Mouse (Mus musculus): Measurements from ENCODE around the gene Zfp46. TPM values are rescaled to one million over a fixed set of nuclear protein-coding genes. Genes with fewer than 3 reads are reported as not detected.

The Zfp46 gene
- 14.6 and 18.7 TPM in 2 replicates for polyA plus RNA-seq (2016; fragmentation: Nextera tagmentation; extraction: Ambion mirVana)

GRCm38 (mm10) chr4:136284455-136284854 lies at the start of gene Zfp46:
TSS of gene Zfp46 (plus strand) at chr4:136284683.
- peaks cover 4% of the 10 kb centered on the region; the same call in 1 of the 2 replicates for H3K9me3 ChIP-seq
- 39% methylated on average over 5 of the region's 5 CpGs for WGBS
- H3K27ac ChIP-seq = peak within 1 kb of the TSS; percentile 92
- peaks cover 9% of the 10 kb centered on the region for H3K27me3 ChIP-seq (ENCODE audit: insufficient read depth, poor library complexity, severe bottlenecking)
- H3K36me3 ChIP-seq = peaks cover 25% of the 10 kb centered on the region
- H3K4me3 ChIP-seq = peak within 1 kb of the TSS; percentile 76
- peaks cover 48% of the 10 kb centered on the region for H3K4me1 ChIP-seq
- DNase-seq (ENCODE audit: low spot score) = no peak

DNA sequence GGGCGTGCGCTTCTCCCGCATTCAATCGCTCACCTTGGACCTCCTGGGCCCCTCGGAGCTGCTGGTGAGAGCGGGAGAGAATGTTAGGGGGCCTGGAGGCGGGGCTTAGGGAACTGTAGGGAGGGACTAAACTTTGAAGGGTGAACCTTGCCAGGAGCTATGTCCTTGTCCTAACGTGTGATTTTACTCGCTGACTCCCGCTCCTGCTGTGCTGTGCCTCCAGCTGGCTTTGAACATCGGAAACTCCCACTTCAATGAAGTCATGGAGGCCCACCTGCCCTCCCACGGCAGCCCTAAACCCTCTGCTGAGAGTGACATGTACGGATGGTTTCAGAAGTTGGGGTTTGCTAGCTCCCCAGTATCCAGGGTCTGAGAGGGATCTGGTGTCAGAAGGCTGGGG lies 45.8 kb upstream of the Zfp46 start:
- DNase-seq (ENCODE audit: low spot score) = no peak
- Histone ChIP-seq H3K27ac (no peak overlapping the region), H3K4me3 (peak overlapping the region; percentile 33), H3K4me1 (peaks cover 33% of the 10 kb centered on the region), H3K36me3 (0 out of 2 replicates have a peak, but pooled peaks cover 10% of the 10 kb centered on the region), H3K9me3 (no peaks in the 10 kb centered on the region), H3K27me3 (ENCODE audit: insufficient read depth, poor library complexity, severe bottlenecking) (peaks cover 81% of the 10 kb centered on the region)
- WGBS = 11% methylated on average over 13 of the region's 13 CpGs

DNA sequence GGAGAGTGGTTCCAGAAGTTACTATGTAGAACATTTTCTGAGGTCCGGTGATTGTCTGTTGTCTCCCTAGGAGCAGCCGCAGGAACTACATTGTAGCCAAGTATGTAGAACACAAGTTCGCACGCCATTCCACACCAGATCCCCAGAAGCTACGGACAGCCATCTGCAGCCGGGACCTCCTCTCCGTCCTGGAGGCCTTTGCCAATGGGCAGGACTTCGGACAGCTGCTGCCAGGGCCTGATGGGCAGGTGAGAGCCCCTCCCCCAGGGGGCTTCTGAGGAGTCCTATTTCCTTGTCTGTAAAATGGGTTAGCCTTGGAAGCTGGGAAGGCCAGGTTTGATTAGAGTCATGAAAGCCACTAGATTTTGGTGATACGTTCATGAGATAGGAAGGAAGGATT lies 45.4 kb upstream of the Zfp46 start:
- Histone ChIP-seq H3K4me3 (no peak overlapping the region), H3K4me1 (peaks cover 34% of the 10 kb centered on the region), H3K27ac (no peak overlapping the region), H3K27me3 (ENCODE audit: insufficient read depth, poor library complexity, severe bottlenecking) (peaks cover 81% of the 10 kb centered on the region), H3K9me3 (no peaks in the 10 kb centered on the region), H3K36me3 (0 out of 2 replicates have a peak, but pooled peaks cover 9% of the 10 kb centered on the region)
- no peak for DNase-seq (ENCODE audit: low spot score)
- WGBS = 59% methylated on average over 9 of the region's 9 CpGs

DNA sequence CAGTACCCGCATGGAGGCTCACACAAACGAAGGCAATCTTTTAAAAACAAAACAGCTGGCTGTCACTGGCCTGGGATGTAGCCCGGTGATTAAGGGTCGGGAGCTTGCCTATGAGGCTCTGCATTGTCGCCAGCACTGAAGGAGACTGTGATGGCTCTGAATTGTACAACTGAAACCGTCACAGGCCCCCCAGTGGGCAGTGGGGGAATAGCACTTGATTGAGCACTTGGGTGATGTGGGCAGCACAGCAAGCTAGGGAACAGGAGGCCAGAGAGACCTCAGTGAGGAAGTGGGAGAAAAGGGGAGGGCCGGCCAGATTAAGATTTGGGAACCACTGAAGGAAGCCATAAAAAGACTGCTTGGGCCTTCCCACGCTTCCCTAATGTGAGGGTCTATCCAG lies 44.9 kb upstream of the Zfp46 start:
- 17% methylated on average over 8 of the region's 8 CpGs for WGBS
- H3K4me1 ChIP-seq = peaks cover 39% of the 10 kb centered on the region
- no peak overlapping the region for H3K4me3 ChIP-seq
- H3K36me3 ChIP-seq = 0 out of 2 replicates have a peak, but pooled peaks cover 6% of the 10 kb centered on the region
- peaks cover 80% of the 10 kb centered on the region for H3K27me3 ChIP-seq (ENCODE audit: insufficient read depth, poor library complexity, severe bottlenecking)
- no peaks in the 10 kb centered on the region for H3K9me3 ChIP-seq
- peak; percentile 87 for DNase-seq (ENCODE audit: low spot score)
- H3K27ac ChIP-seq = no peak overlapping the region

- Histone ChIP-seq H3K9me3 (no peaks in the 10 kb centered on the region), H3K27ac (no peak overlapping the region), H3K27me3 (ENCODE audit: insufficient read depth, poor library complexity, severe bottlenecking) (peaks cover 83% of the 10 kb centered on the region), H3K36me3 (0 out of 2 replicates have a peak, but pooled peaks cover 6% of the 10 kb centered on the region), H3K4me3 (no peak overlapping the region), H3K4me1 (peaks cover 44% of the 10 kb centered on the region)
- WGBS = 54% methylated on average over 14 of the region's 14 CpGs
- DNase-seq (ENCODE audit: low spot score) = no peak
These were observed 44.4 kb upstream of the Zfp46 start for GRCm38 (mm10) chr4:136240123-136240522.

GRCm38 (mm10) chr4:136240955-136241354 lies 43.5 kb upstream of the Zfp46 start:
- no peaks in the 10 kb centered on the region for H3K9me3 ChIP-seq
- H3K27me3 ChIP-seq (ENCODE audit: insufficient read depth, poor library complexity, severe bottlenecking) = peaks cover 92% of the 10 kb centered on the region
- 0 out of 2 replicates have a peak, but pooled peaks cover 6% of the 10 kb centered on the region for H3K36me3 ChIP-seq
- H3K27ac ChIP-seq = no peak overlapping the region
- no peak for DNase-seq (ENCODE audit: low spot score)
- 59% methylated on average over 8 of the region's 8 CpGs for WGBS
- no peak overlapping the region for H3K4me3 ChIP-seq
- peaks cover 48% of the 10 kb centered on the region for H3K4me1 ChIP-seq

DNA sequence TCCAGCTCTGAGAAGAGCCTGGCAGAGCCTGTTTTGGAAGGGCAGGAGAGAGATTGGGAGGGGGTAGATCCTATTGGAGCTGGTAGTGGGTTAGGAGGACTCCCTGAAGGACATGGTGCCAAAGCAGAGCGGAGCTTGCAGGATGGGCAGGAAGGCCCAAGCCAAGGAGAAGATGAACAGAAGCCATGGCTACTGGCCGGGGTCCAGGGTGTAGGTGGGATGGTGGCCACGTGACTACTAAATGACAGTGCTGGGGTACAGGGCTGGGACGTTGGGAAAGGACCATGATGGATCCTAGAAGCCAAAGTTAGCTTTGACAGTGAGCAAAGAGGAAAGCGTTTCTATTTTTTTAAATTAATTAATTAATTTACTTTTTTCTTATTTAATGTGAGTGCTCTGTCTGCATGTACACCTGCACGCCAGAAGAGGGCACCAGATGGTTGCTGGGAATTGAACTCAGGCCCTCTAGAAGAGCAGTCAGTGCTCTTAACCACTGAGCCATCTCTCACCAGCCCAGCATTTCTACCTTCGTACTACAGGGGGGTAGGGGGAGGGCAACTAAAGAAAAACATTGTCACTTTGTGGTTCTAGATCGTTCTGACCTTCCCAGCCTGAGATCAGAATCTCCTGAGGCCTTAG lies 42.3 kb upstream of the Zfp46 start:
- no peak for DNase-seq (ENCODE audit: low spot score)
- Histone ChIP-seq H3K36me3 (0 out of 2 replicates have a peak, but pooled peaks cover 6% of the 10 kb centered on the region), H3K4me3 (no peak overlapping the region), H3K4me1 (peaks cover 60% of the 10 kb centered on the region), H3K27me3 (ENCODE audit: insufficient read depth, poor library complexity, severe bottlenecking) (peaks cover 93% of the 10 kb centered on the region), H3K27ac (no peak overlapping the region), H3K9me3 (no peaks in the 10 kb centered on the region)
- WGBS = 44% methylated on average over 8 of the region's 8 CpGs

GRCm38 (mm10) chr4:136242728-136243127 lies 41.8 kb upstream of the Zfp46 start:
- WGBS = 74% methylated on average over 7 of the region's 7 CpGs
- no peak for DNase-seq (ENCODE audit: low spot score)
- peaks cover 61% of the 10 kb centered on the region for H3K4me1 ChIP-seq
- no peak overlapping the region for H3K27ac ChIP-seq
- H3K9me3 ChIP-seq = no peaks in the 10 kb centered on the region
- H3K4me3 ChIP-seq = no peak overlapping the region; the same call in 1 of the 2 replicates
- 0 out of 2 replicates have a peak, but pooled peaks cover 6% of the 10 kb centered on the region for H3K36me3 ChIP-seq
- H3K27me3 ChIP-seq (ENCODE audit: insufficient read depth, poor library complexity, severe bottlenecking) = peaks cover 93% of the 10 kb centered on the region

DNA sequence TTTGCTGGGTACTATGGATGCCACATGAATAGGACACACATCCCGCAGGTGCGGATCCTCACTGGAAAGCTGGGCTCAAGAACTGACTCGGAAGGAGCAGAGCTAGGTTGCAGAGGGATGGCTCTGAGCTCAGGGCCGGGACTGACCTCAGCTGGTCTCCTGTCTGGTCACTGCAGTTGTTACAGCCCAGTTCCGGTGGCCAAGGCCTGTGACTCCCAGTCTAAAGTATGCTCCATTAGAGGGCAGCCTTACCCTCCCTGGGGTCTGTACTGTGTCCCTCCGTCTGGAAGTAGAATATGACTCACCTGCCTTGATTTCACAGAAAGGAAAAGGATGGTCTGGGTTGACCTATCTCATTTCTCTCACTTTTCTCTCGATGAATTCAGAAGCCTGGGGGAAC lies 40.3 kb upstream of the Zfp46 start:
- no peak overlapping the region for H3K4me3 ChIP-seq
- H3K9me3 ChIP-seq = no peaks in the 10 kb centered on the region
- no peak for DNase-seq (ENCODE audit: low spot score)
- H3K4me1 ChIP-seq = peaks cover 64% of the 10 kb centered on the region
- H3K27me3 ChIP-seq (ENCODE audit: insufficient read depth, poor library complexity, severe bottlenecking) = peaks cover 93% of the 10 kb centered on the region
- WGBS = 56% methylated on average over 7 of the region's 7 CpGs
- no peak overlapping the region for H3K27ac ChIP-seq
- 0 out of 2 replicates have a peak, but pooled peaks cover 6% of the 10 kb centered on the region for H3K36me3 ChIP-seq

DNA sequence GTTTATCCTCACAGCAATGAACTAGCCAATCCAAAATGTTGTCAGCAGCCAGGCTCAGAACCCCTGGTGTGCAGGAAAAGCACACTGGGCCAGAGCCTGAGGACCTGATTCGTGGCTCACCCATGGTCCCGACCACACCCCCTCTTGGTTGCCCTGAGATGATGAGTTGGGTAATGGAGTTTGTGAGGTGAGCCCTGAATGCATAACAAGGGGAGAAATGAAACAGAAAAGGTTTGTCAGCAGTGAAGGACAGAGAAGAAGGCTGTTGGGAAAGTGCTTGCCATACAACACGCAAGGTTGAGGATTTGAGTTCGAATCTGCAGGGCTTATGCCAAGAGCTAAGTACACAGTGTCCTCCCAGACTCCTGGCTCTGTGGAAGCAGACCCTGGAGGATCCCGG lies 38.8 kb upstream of the Zfp46 start:
- H3K27me3 ChIP-seq (ENCODE audit: insufficient read depth, poor library complexity, severe bottlenecking) = peaks cover 95% of the 10 kb centered on the region
- H3K4me3 ChIP-seq = no peak overlapping the region
- 0 out of 2 replicates have a peak, but pooled peaks cover 6% of the 10 kb centered on the region for H3K36me3 ChIP-seq
- H3K4me1 ChIP-seq = peaks cover 69% of the 10 kb centered on the region
- H3K9me3 ChIP-seq = no peaks in the 10 kb centered on the region
- WGBS = 39% methylated on average over 5 of the region's 5 CpGs
- no peak for DNase-seq (ENCODE audit: low spot score)
- peak overlapping the region; percentile 86; the same call in 1 of the 2 replicates for H3K27ac ChIP-seq

- H3K36me3 ChIP-seq = 0 out of 2 replicates have a peak, but pooled peaks cover 6% of the 10 kb centered on the region
- peaks cover 64% of the 10 kb centered on the region for H3K4me1 ChIP-seq
- peak overlapping the region; percentile 86 for H3K27ac ChIP-seq
- 1% methylated on average over 12 of the region's 12 CpGs for WGBS
- no peaks in the 10 kb centered on the region for H3K9me3 ChIP-seq
- H3K4me3 ChIP-seq = peak overlapping the region; percentile 74
- no peak for DNase-seq (ENCODE audit: low spot score)
- peaks cover 86% of the 10 kb centered on the region for H3K27me3 ChIP-seq (ENCODE audit: insufficient read depth, poor library complexity, severe bottlenecking)
These were observed 37.9 kb upstream of the Zfp46 start for GRCm38 (mm10) chr4:136246568-136246969.

GRCm38 (mm10) chr4:136247386-136247728 lies 37.1 kb upstream of the Zfp46 start:
- H3K9me3 ChIP-seq = no peaks in the 10 kb centered on the region
- H3K36me3 ChIP-seq = 0 out of 2 replicates have a peak, but pooled peaks cover 6% of the 10 kb centered on the region
- peaks cover 64% of the 10 kb centered on the region for H3K4me1 ChIP-seq
- 1% methylated on average over 14 of the region's 14 CpGs for WGBS
- peaks cover 80% of the 10 kb centered on the region for H3K27me3 ChIP-seq (ENCODE audit: insufficient read depth, poor library complexity, severe bottlenecking)
- DNase-seq (ENCODE audit: low spot score) = no peak
- peak overlapping the region; percentile 86 for H3K27ac ChIP-seq
- H3K4me3 ChIP-seq = peak overlapping the region; percentile 74

- under 1% methylated on average over 46 of the region's 46 CpGs for WGBS
- no peaks in the 10 kb centered on the region for H3K9me3 ChIP-seq
- peak within 1 kb of the TSS; percentile 86 for H3K27ac ChIP-seq
- H3K36me3 ChIP-seq = 0 out of 2 replicates have a peak, but pooled peaks cover 2% of the 10 kb centered on the region
- peak; percentile 90 for DNase-seq (ENCODE audit: low spot score)
- H3K4me3 ChIP-seq = peak within 1 kb of the TSS; percentile 74
- H3K4me1 ChIP-seq = peaks cover 59% of the 10 kb centered on the region
- peaks cover 76% of the 10 kb centered on the region for H3K27me3 ChIP-seq (ENCODE audit: insufficient read depth, poor library complexity, severe bottlenecking)
These were observed 36.6 kb upstream of the Zfp46 start, which contains the start of gene Tcea3 for GRCm38 (mm10) chr4:136247729-136248463. TSS of gene Tcea3 (plus strand) at chr4:136247729.

All from heart, embryonic 10.5 days (tissue).